In genomic region chr2:85172071-85172762, GRCm38 (mm10) we compare ENCODE assay signal across 11 mouse cellular contexts. TPM values are rescaled to one million over a fixed set of nuclear protein-coding genes. Genes with fewer than 3 reads are reported as not detected.
DNase-seq lines count a peak whose midpoint lies in the region; ATAC-seq and TF ChIP-seq lines count a peak whose summit lies in the region.
"Had no signal": no experiment of that assay in that cellular context is flagged by ENCODE, and none has a peak within 500 bp of the region (broad histone marks: within the 10 kb centered on the region; RNA-seq: fewer than 3 reads in every experiment).

No protein-coding gene starts in this region.

- H3K4me2 ChIP-seq in kidney, embryonic 14.5 days (replicated peaks; ENCODE audit: low read depth, low read length) = no peak overlapping the region

- no peak for TF ChIP-seq POLR2A in kidney, adult 2 months (IDR thresholded peaks at IDR 0.05; ENCODE audit: low read depth, low read length)

- intact Hi-C loops in heart, postnatal 25 days (cut with DNase I) = no loop called here

- peak; percentile 78 for ATAC-seq in kidney, embryonic 14.5 days (ENCODE audit: low FRiP score, low TSS enrichment)
- ATAC-seq in monocyte, adult 5-6 weeks (replicated peaks; ENCODE audit: insufficient number of reproducible peaks, low FRiP score, low TSS enrichment, poor library complexity, severe bottlenecking) = no peak

- no peak overlapping the region for H3K27ac ChIP-seq in kidney, embryonic 14.5 days (ENCODE audit: low read depth, low read length)
- no peak overlapping the region for H3K27ac ChIP-seq in kidney, adult 2 months (ENCODE audit: insufficient read depth, low read depth, low read length)

- 45% methylated on average over 3 of the region's 3 CpGs for WGBS in kidney, embryonic 14.5 days
- 27% methylated on average over 3 of the region's 3 CpGs for WGBS in kidney, adult 2 months

- peaks cover 6% of the 10 kb centered on the region; the same call in 1 of the 2 replicates for H3K27me3 ChIP-seq in kidney, embryonic 14.5 days (ENCODE audit: control insufficient read depth, insufficient read depth, low read length)
- H3K27me3 ChIP-seq in kidney, adult 2 months (replicated peaks; ENCODE audit: control insufficient read depth, insufficient read depth, low read length) = no peaks in the 10 kb centered on the region

- H3K4me3 ChIP-seq in kidney, embryonic 14.5 days (ENCODE audit: low read length) = no peak overlapping the region
- no peak overlapping the region for H3K4me3 ChIP-seq in kidney, adult 2 months (ENCODE audit: insufficient read depth, low read depth, low read length)

- H3K9me3 ChIP-seq in kidney, embryonic 14.5 days (ENCODE audit: control insufficient read depth, low read length) = no peaks in the 10 kb centered on the region

- no peak for TF ChIP-seq CTCF in kidney, adult 2 months (conservative IDR thresholded peaks at IDR 0.05; ENCODE audit: insufficient read depth, insufficient read length, low read depth, low read length)

- 0 out of 2 replicates have a peak, but pooled peaks cover 4% of the 10 kb centered on the region for H3K4me1 ChIP-seq in kidney, embryonic 14.5 days (ENCODE audit: control insufficient read depth, insufficient read depth, low read length)
- H3K4me1 ChIP-seq in kidney, adult 2 months (ENCODE audit: control insufficient read depth, insufficient read depth, low read length) = no peaks in the 10 kb centered on the region

- no peak overlapping the region for H3K9ac ChIP-seq in kidney, embryonic 14.5 days (ENCODE audit: low read depth, low read length)

- H3K36me3 ChIP-seq in kidney, embryonic 14.5 days (ENCODE audit: control insufficient read depth, insufficient read depth, low read length) = no peaks in the 10 kb centered on the region
- H3K36me3 ChIP-seq in kidney, adult 2 months (ENCODE audit: control insufficient read depth, insufficient read depth, low read length) = no peaks in the 10 kb centered on the region

- no peak for DNase-seq in kidney, adult 2 months
- peak; percentile 73 for DNase-seq in gastrocnemius, adult 18-20 months (ENCODE audit: low spot score)
- peak; percentile 54 for DNase-seq in heart, postnatal 25 days (ENCODE audit: low spot score)
- peak; percentile 13 for DNase-seq in lung, postnatal 14 days
- DNase-seq in right cerebral cortex, adult 18-20 months = no peak
- no peak for DNase-seq in spleen, adult 12 weeks (ENCODE audit: low spot score)
- DNase-seq: midbrain, embryonic 14.5 days; right cerebral cortex, postnatal 4 days had no signal

RNA-seq across cellular contexts. Expression of gene Lrrc55, which starts 24.8 kb away (rescaled TPM):
- 0.39 and 0.47 TPM in 2 replicates for polyA plus RNA-seq in kidney, embryonic 14.5 days (2014; fragmentation: Nextera tagmentation; extraction: Ambion mirVana)
- polyA plus RNA-seq in kidney, adult 2 months (2012; rRNA removed) = 0.52 and 0.61 TPM in 2 replicates
- total RNA-seq in gastrocnemius, adult 18-20 months (2021) = under 1 TPM; 0.23 to 0.71 TPM
- 1 to 10 TPM; 1.6 to 2.8 TPM for total RNA-seq in heart, postnatal 25 days (2021)
- total RNA-seq in monocyte, adult 5-6 weeks (2017) = 0.10 TPM in 1 of 3 replicates, not detected in the others
- polyA plus RNA-seq: C2C12 had no signal

RNA-seq across cellular contexts. Expression of gene Aplnr, which starts 36.2 kb away (rescaled TPM):
- 54.0 and 67.7 TPM in 2 replicates for polyA plus RNA-seq in kidney, embryonic 14.5 days (2014; fragmentation: Nextera tagmentation; extraction: Ambion mirVana)
- polyA plus RNA-seq in kidney, adult 2 months (2012; rRNA removed) = 14.0 and 16.6 TPM in 2 replicates
- 1 to 10 TPM; 1.2 to 3.3 TPM for total RNA-seq in gastrocnemius, adult 18-20 months (2021)
- total RNA-seq in heart, postnatal 25 days (2021) = 10 to 100 TPM; 48.6 to 54.3 TPM
- total RNA-seq in monocyte, adult 5-6 weeks (2017) = not detected in 3 replicates
- polyA plus RNA-seq: C2C12 had no signal

Comparison
In these comparisons a context has a peak if more than half of its experiments do, and no peak if none do; other contexts are left out.
1. DNase-seq: peak in gastrocnemius, adult 18-20 months (single experiment), heart, postnatal 25 days (single experiment) and lung, postnatal 14 days (single experiment); none in kidney, adult 2 months (single experiment), right cerebral cortex, adult 18-20 months (single experiment) and spleen, adult 12 weeks (single experiment).
2. RNA of gene Aplnr, which starts 36.2 kb away (total RNA-seq): 48.6 to 54.3 TPM in heart, postnatal 25 days; 1.2 to 3.3 TPM in gastrocnemius, adult 18-20 months and not detected in monocyte, adult 5-6 weeks; every median in the first group is over 10 times any median in the second.